Comparison of ENCODE assay signal across 21 mouse cellular contexts in genomic region chr19:30623620-30624019, GRCm38 (mm10).
A peak's percentile ranks its signal among the peaks of the same experiment; 100 is the strongest.
DNase-seq lines count a peak whose midpoint lies in the region; ATAC-seq and TF ChIP-seq lines count a peak whose summit lies in the region.
"Had no signal": no experiment of that assay in that cellular context is flagged by ENCODE, and none has a peak within 500 bp of the region (broad histone marks: within the 10 kb centered on the region; RNA-seq: fewer than 3 reads in every experiment).

No protein-coding gene starts in this region.

- no peak for TF ChIP-seq EP300 in liver, postnatal 0 days (IDR thresholded peaks at IDR 0.05; ENCODE audit: low read depth)

- TF ChIP-seq CTCF in liver, postnatal 0 days (IDR thresholded peaks at IDR 0.05; ENCODE audit: low read depth): no peak

- 0 out of 2 replicates have a peak overlapping the region, but pooled peaks have one; percentile 6 for H3K4me3 ChIP-seq in heart, embryonic 11.5 days (ENCODE audit: low read depth, low read length)
- H3K4me3 ChIP-seq in liver, postnatal 0 days (ENCODE audit: low read depth, low read length): no peak overlapping the region
- H3K4me3 ChIP-seq: forebrain, embryonic 13.5 days; hindbrain, embryonic 13.5 days; limb, embryonic 10.5 days had no signal

- intact Hi-C loops in gastrocnemius, postnatal 14 days (cut with DNase I; ENCODE audit: low total_unique reads): no loop called here
- intact Hi-C loops in heart, postnatal 14 days (cut with DNase I): no loop called here

- 0 out of 2 replicates have a peak overlapping the region, but pooled peaks have one; percentile 4 for H3K27ac ChIP-seq in heart, embryonic 11.5 days (ENCODE audit: low read depth, low read length)
- no peak overlapping the region for H3K27ac ChIP-seq in liver, postnatal 0 days (ENCODE audit: low read depth)
- H3K27ac ChIP-seq: forebrain, embryonic 13.5 days; hindbrain, embryonic 13.5 days; kidney, postnatal 0 days; limb, embryonic 10.5 days had no signal

- WGBS in heart, embryonic 11.5 days (ENCODE audit: insufficient replicate concordance): 30% methylated on average over 7 of the region's 7 CpGs
- WGBS in liver, postnatal 0 days (ENCODE audit: insufficient replicate concordance): 76% methylated on average over 7 of the region's 7 CpGs

- H3K4me1 ChIP-seq in heart, embryonic 11.5 days (ENCODE audit: control insufficient read depth, insufficient read depth, low read length): peaks cover 14% of the 10 kb centered on the region; the same call in 1 of the 2 replicates
- H3K4me1 ChIP-seq in liver, postnatal 0 days (ENCODE audit: insufficient read depth): peaks cover 3% of the 10 kb centered on the region; the same call in 1 of the 2 replicates
- H3K4me1 ChIP-seq: forebrain, embryonic 13.5 days; hindbrain, embryonic 13.5 days had no signal

- peak; percentile 77 for ATAC-seq in heart, embryonic 11.5 days (replicated peaks; ENCODE audit: insufficient number of reproducible peaks, low FRiP score, low TSS enrichment)
- ATAC-seq in liver, postnatal 0 days: no peak
- ATAC-seq: forebrain, embryonic 13.5 days had no signal

- H3K27me3 ChIP-seq in heart, embryonic 11.5 days (ENCODE audit: control insufficient read depth, insufficient read depth, low read length): no peaks in the 10 kb centered on the region
- no peaks in the 10 kb centered on the region for H3K27me3 ChIP-seq in liver, postnatal 0 days (ENCODE audit: insufficient read depth, low read length)
- H3K27me3 ChIP-seq: CH12.LX; forebrain, embryonic 13.5 days; hindbrain, embryonic 13.5 days had no signal

- DNase-seq in gastrocnemius, adult 8-10 months (ENCODE audit: low spot score in 2 of 2): peak; percentile 6 to 20
- DNase-seq in gastrocnemius, postnatal 10 days: no peak
- DNase-seq in gastrocnemius, postnatal 14 days: peak; percentile 9
- peak; percentile 10 to 40 for DNase-seq in heart, postnatal 14 days
- DNase-seq in thymus, postnatal 14 days: no peak
- DNase-seq in urinary bladder, postnatal 4 days (ENCODE audit: low spot score in 2 of 2): no peak
- no peak for DNase-seq in liver, postnatal 0 days
- DNase-seq: adrenal gland, adult 8-10 months; cerebellum, adult 11 months; cerebellum, postnatal 14 days; kidney, adult 11 months; lung, embryonic 14.5 days; right cerebral cortex, postnatal 4 days; thymus, adult 18-20 months had no signal

- H3K4me2 ChIP-seq in heart, embryonic 11.5 days: peak overlapping the region; percentile 40
- no peak overlapping the region for H3K4me2 ChIP-seq in liver, postnatal 0 days (ENCODE audit: low read depth, low read length)
- H3K4me2 ChIP-seq: forebrain, embryonic 13.5 days; hindbrain, embryonic 13.5 days; liver, embryonic 11.5 days; lung, embryonic 14.5 days had no signal

- no peak overlapping the region for H3K9ac ChIP-seq in heart, embryonic 11.5 days (ENCODE audit: low read depth, low read length)
- no peak overlapping the region for H3K9ac ChIP-seq in liver, postnatal 0 days (replicated peaks)
- H3K9ac ChIP-seq: forebrain, embryonic 13.5 days; hindbrain, embryonic 13.5 days; lung, embryonic 14.5 days had no signal

- H3K36me3 ChIP-seq in heart, embryonic 11.5 days (ENCODE audit: control insufficient read depth, insufficient read depth, low read length): no peaks in the 10 kb centered on the region
- H3K36me3 ChIP-seq in liver, postnatal 0 days (replicated peaks; ENCODE audit: insufficient read depth, low read length): no peaks in the 10 kb centered on the region
- H3K36me3 ChIP-seq: hindbrain, embryonic 13.5 days; limb, embryonic 10.5 days had no signal

- H3K9me3 ChIP-seq in heart, embryonic 11.5 days (replicated peaks; ENCODE audit: control insufficient read depth, low read length): no peaks in the 10 kb centered on the region
- no peaks in the 10 kb centered on the region for H3K9me3 ChIP-seq in liver, postnatal 0 days (ENCODE audit: low read length)
- H3K9me3 ChIP-seq: forebrain, embryonic 13.5 days; hindbrain, embryonic 13.5 days; limb, embryonic 10.5 days had no signal

Comparison
In these comparisons a context has a peak if more than half of its experiments do, and no peak if none do; other contexts are left out.
1. DNase-seq: peak in gastrocnemius, adult 8-10 months (2 of 2), gastrocnemius, postnatal 14 days (single experiment) and heart, postnatal 14 days (2 of 2); none in gastrocnemius, postnatal 10 days (single experiment), thymus, postnatal 14 days (single experiment), urinary bladder, postnatal 4 days (0 of 2) and liver, postnatal 0 days (single experiment).